In the genomic region with DNA sequence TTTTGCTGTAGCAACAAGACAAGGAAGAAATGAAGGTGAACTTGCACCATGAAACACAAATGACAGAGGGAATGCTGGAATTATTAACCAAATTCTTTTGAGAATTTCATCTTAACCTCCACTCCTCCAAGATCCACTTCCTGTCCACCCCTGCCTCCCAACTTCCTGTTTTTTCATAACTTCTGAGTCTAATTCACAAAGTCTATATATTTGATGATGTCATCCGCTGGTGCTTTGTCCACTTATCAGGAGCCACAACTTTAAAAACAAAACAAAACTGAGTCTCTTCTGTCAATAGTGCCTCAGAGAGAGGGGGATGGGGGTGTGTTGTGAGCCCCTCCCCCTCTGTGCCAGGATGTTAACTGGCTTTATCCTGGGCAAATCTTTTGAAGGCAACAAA, we compare ENCODE assay signal across 18 mouse cellular contexts. TPM values are rescaled to one million over a fixed set of nuclear protein-coding genes. Genes with fewer than 3 reads are reported as not detected.
DNase-seq lines count a peak whose midpoint lies in the region; ATAC-seq and TF ChIP-seq lines count a peak whose summit lies in the region.
"Had no signal": no experiment of that assay in that cellular context is flagged by ENCODE, and none has a peak within 500 bp of the region (broad histone marks: within the 10 kb centered on the region; RNA-seq: fewer than 3 reads in every experiment).

No protein-coding gene starts in this region.

- 81% methylated on average over 1 of the region's 1 CpGs for WGBS in intestine, embryonic 14.5 days
- WGBS in intestine, embryonic 16.5 days: 74% methylated on average over 1 of the region's 1 CpGs

- no peak for TF ChIP-seq POLR2A in bone marrow macrophage, adult 2 months (IDR thresholded peaks at IDR 0.05; ENCODE audit: borderline replicate concordance, low read depth, low read length)

- H3K9me3 ChIP-seq in intestine, embryonic 14.5 days (ENCODE audit: control insufficient read depth, low read length): no peaks in the 10 kb centered on the region
- H3K9me3 ChIP-seq in intestine, embryonic 16.5 days (ENCODE audit: control insufficient read depth, low read length): no peaks in the 10 kb centered on the region
- H3K9me3 ChIP-seq: embryonic facial prominence, embryonic 12.5 days; forebrain, embryonic 15.5 days; heart, embryonic 12.5 days; hindbrain, embryonic 15.5 days; intestine, embryonic 15.5 days had no signal

- no peak overlapping the region for H3K4me2 ChIP-seq in intestine, embryonic 14.5 days (ENCODE audit: low read length)
- no peak overlapping the region for H3K4me2 ChIP-seq in intestine, embryonic 16.5 days (ENCODE audit: low read depth, low read length)
- H3K4me2 ChIP-seq: embryonic facial prominence, embryonic 12.5 days; forebrain, embryonic 15.5 days; heart, embryonic 12.5 days; hindbrain, embryonic 15.5 days; intestine, embryonic 15.5 days had no signal

- peak; percentile 36 for DNase-seq in intestine, embryonic 14.5 days (ENCODE audit: low spot score)
- no peak for DNase-seq in thymus, postnatal 25 days
- no peak for DNase-seq in layer of hippocampus, adult 18-20 months (ENCODE audit: low spot score in 2 of 2)
- DNase-seq: adrenal gland, postnatal 14 days; cerebellum, adult 2 months; cerebellum, postnatal 10 days; heart, postnatal 36 days had no signal

- no peaks in the 10 kb centered on the region for H3K27me3 ChIP-seq in intestine, embryonic 14.5 days (replicated peaks; ENCODE audit: control insufficient read depth, insufficient read depth, low read length)
- H3K27me3 ChIP-seq in intestine, embryonic 16.5 days (replicated peaks; ENCODE audit: control insufficient read depth, insufficient read depth, low read length): no peaks in the 10 kb centered on the region
- H3K27me3 ChIP-seq: embryonic facial prominence, embryonic 12.5 days; forebrain, embryonic 15.5 days; heart, embryonic 12.5 days; hindbrain, embryonic 15.5 days; intestine, embryonic 15.5 days; Patski had no signal

- no peak overlapping the region for H3K4me3 ChIP-seq in intestine, embryonic 14.5 days (ENCODE audit: low read depth, low read length)
- no peak overlapping the region for H3K4me3 ChIP-seq in intestine, embryonic 16.5 days (ENCODE audit: low read length)
- no peak overlapping the region for H3K4me3 ChIP-seq in bone marrow macrophage, adult 2 months (ENCODE audit: insufficient read depth, low read length)
- H3K4me3 ChIP-seq: embryonic facial prominence, embryonic 12.5 days; forebrain, embryonic 15.5 days; heart, embryonic 12.5 days; hindbrain, embryonic 15.5 days; intestine, embryonic 15.5 days had no signal

- peaks cover 17% of the 10 kb centered on the region for H3K36me3 ChIP-seq in intestine, embryonic 14.5 days (ENCODE audit: control insufficient read depth, insufficient read depth, low read length)
- H3K36me3 ChIP-seq in intestine, embryonic 16.5 days (ENCODE audit: control insufficient read depth, insufficient read depth, low read length): peaks cover 3% of the 10 kb centered on the region; the same call in 1 of the 2 replicates

- no peak for TF ChIP-seq CTCF in bone marrow macrophage, adult 2 months (IDR thresholded peaks at IDR 0.05; ENCODE audit: low read depth, low read length)

- no peak overlapping the region for H3K9ac ChIP-seq in intestine, embryonic 14.5 days (ENCODE audit: low read length)
- H3K9ac ChIP-seq in intestine, embryonic 16.5 days (ENCODE audit: low read depth, low read length): no peak overlapping the region
- H3K9ac ChIP-seq: embryonic facial prominence, embryonic 12.5 days; forebrain, embryonic 15.5 days; heart, embryonic 12.5 days; hindbrain, embryonic 15.5 days; intestine, embryonic 15.5 days had no signal

- H3K27ac ChIP-seq in intestine, embryonic 14.5 days (ENCODE audit: low read depth): no peak overlapping the region
- no peak overlapping the region for H3K27ac ChIP-seq in intestine, embryonic 16.5 days (ENCODE audit: low read length)
- peak overlapping the region; percentile 15; the same call in 1 of the 2 replicates for H3K27ac ChIP-seq in bone marrow macrophage, adult 2 months (ENCODE audit: insufficient read depth, low read depth, low read length)
- H3K27ac ChIP-seq: embryonic facial prominence, embryonic 12.5 days; forebrain, embryonic 15.5 days; hindbrain, embryonic 15.5 days; intestine, embryonic 15.5 days had no signal

- H3K4me1 ChIP-seq in intestine, embryonic 14.5 days (replicated peaks; ENCODE audit: control insufficient read depth, insufficient read depth, low read length): no peaks in the 10 kb centered on the region
- H3K4me1 ChIP-seq in intestine, embryonic 16.5 days (ENCODE audit: control insufficient read depth, insufficient read depth, low read length): no peaks in the 10 kb centered on the region
- H3K4me1 ChIP-seq in bone marrow macrophage, adult 2 months (ENCODE audit: control insufficient read depth, insufficient read depth, low read length): peaks cover 6% of the 10 kb centered on the region
- H3K4me1 ChIP-seq: embryonic facial prominence, embryonic 12.5 days; forebrain, embryonic 15.5 days; heart, embryonic 12.5 days; hindbrain, embryonic 15.5 days; intestine, embryonic 15.5 days had no signal

- no peak for ATAC-seq in intestine, embryonic 14.5 days (replicated peaks; ENCODE audit: low FRiP score, low TSS enrichment, low read depth)
- ATAC-seq in intestine, embryonic 16.5 days: no peak
- peak; percentile 63 for ATAC-seq in megakaryocyte, adult 5-6 weeks (ENCODE audit: poor library complexity, severe bottlenecking)
- no peak for ATAC-seq in inflammation-experienced regulatory T-cells, adult 6 months
- ATAC-seq: activated CD4-positive, CD25-positive, alpha-beta regulatory T cell, adult 4 months; forebrain, embryonic 15.5 days; intestine, embryonic 15.5 days; Patski had no signal

RNA-seq across cellular contexts. Expression of gene Ccnl1, which starts 17.0 kb away (rescaled TPM):
- 123 and 130 TPM in 2 replicates for polyA plus RNA-seq in intestine, embryonic 14.5 days (2014; fragmentation: Nextera tagmentation; extraction: Ambion mirVana)
- polyA plus RNA-seq in intestine, embryonic 16.5 days (2015; fragmentation: Nextera tagmentation; extraction: Ambion mirVana): 81.6 and 82.4 TPM in 2 replicates
- polyA plus RNA-seq in bone marrow macrophage, adult 2 months (2012; ENCODE audit: insufficient read depth, insufficient read length, missing spikeins): 226 and 264 TPM in 2 replicates
- total RNA-seq in megakaryocyte, adult 5-6 weeks (2015): 189 and 190 TPM in 2 replicates
- total RNA-seq in megakaryocyte, adult 5-6 weeks (2017): 249 and 290 TPM in 2 replicates
- 10 to 100 TPM; 52.5 to 57.8 TPM for total RNA-seq in layer of hippocampus, adult 18-20 months (2021)
- polyA plus RNA-seq in inflammation-experienced regulatory T-cells, adult 6 months (2017; shearing (Covaris generic)): 10 to 100 TPM; 57.7 to 79.7 (median 59.5) TPM
